Mouse (Mus musculus) kidney, postnatal 14 days (tissue): ENCODE data around the gene Cyp2c66.
"Not testable (repeated sequence)": the region's sequence is repeated elsewhere in the genome, so short reads cannot be mapped to it uniquely, and the experiment has no call there.

ENCODE experiments used
- DNase-seq: peaks from one replicate; pipeline ENCODE4 v3.0.0; 2022; ENCODE audit warnings: mixed read lengths

The Cyp2c66 gene

DNA sequence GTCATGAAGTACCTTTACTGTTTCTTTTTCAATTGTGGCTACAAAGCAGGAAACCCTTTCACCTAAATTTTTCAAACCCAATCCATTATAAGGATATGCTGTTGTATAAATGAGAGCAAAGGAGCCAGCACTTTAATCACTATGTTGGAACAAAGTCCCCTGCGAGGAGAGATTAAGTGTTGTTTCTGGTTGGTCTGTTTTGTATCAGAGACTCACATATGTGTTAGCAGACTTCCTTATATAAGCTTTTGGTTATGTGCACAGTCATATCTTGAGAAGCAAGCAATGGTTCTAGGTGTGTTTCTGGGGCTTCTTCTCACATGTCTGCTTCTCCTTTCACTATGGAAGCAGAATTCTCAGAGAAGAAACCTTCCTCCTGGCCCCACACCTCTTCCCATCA lies at the start of gene Cyp2c66:
Cyp2c66 (plus strand) TSS at position 255 of the 400 bp plus-strand sequence.
- no peak for DNase-seq

DNA sequence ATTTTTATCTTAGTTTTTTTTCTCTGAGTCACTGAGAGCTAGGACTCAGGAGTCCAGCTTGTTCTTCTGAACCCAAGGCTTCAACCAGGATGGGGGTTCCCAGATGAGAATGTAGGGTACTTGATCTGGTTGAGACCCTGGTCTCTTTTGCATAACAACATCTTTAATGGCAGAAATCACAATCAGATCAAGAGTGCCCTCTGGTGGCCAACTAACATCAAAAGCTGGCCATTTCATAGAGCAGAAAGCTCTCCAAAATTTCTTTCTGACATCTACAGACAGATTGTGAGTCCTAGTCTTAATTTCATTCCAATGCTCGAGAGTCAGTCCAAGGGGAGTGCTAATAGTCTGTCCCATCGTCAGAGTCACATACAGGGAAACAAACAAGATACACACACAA lies 14.9 kb upstream of the Cyp2c66 start:
- not testable (repeated sequence) for DNase-seq

DNA sequence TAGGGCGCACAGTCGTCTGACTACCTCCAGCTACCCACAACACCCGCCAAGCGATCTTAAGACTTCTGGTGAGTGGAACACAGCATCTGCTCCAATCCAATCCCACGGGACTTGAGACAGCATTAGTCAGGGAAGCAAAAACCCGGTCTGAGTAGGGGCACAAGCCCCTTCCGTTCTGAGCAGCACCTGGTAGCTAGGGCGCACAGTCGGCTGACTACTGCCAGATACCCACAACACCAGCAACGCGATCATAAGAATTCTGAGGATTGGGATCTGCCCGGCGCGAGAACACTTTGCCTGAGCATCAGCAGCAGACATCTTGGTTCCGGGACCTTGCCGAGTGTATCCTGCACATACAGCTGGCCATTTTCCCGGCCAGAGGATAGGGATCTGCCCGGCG lies 43.1 kb downstream of the Cyp2c66 start:
- DNase-seq, result not testable (repeated sequence)
